Mouse (Mus musculus): ENCODE data around the gene Kiss1r.

The Kiss1r gene

DNA sequence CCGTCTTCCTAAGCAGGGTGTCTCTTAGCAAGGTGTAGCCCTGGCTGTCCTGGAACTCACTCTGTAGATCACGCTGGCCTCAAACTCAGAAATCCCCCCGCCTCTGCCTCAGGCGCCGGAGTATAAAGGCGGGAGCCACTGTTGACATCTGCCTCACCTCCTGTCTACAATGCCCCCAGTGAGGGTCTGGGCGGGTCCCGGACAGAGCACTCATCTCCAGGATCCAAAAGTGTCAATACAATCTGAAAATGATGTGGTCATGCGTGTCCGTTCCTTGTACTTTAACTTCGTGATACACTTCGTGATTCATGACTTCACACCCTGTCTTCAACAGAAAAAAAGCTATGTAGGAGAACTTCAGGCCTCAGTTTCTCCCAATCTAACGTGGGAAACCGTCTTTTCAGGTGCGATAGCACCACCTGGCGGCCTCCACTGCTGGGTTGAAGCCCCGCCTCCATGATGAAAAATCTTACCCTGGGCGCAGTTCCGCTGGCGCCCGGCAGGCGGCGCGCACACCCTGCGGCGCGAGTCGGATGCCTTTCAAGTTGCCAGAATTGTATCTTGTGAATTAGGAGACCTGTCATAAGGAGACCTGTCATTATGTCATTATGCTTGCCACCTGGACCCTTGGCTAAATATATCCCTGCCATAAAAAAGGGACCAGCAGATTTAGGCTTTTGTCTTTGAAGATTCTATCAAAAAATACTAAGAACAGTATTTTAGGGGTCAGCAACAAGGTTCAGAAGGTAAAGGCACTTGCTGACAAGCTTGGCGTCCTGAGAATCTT lies 8.4 kb downstream of the Kiss1r start:
- peak; percentile 96 for DNase-seq

DNA sequence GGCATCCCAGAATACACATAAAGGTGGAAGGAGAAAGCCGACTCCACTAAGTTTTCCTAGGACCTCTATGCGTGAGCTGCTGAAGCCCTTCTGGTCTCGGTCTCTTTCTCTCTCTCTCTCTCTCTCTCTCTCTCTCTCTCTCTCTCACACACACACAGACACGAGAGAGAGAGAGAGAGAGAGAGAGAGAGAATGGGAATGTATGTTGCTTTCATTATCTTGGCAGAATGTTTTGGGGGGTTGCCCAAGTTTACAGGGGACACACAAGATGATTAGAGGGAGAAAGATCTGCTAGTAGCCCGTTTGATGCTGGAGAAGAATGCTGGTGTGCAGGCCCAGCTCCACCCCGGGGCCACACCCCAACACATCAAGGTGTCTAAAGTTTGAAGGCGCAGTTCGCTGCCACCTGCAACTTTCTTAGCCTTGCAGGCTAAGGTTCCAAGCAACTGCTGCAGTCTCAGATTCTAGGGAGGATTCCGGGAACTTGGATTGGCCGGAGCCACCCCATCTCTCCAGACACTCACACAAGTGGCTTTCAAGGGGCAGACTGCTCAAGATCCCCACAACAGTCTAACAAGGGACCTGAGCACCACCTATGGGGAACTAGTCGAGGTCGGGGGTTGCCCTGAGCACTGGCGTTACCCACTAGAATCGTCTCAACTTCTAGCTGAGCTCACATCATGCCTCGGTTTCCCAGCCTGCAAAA lies 9.2 kb downstream of the Kiss1r start:
- no peak for DNase-seq

DNA sequence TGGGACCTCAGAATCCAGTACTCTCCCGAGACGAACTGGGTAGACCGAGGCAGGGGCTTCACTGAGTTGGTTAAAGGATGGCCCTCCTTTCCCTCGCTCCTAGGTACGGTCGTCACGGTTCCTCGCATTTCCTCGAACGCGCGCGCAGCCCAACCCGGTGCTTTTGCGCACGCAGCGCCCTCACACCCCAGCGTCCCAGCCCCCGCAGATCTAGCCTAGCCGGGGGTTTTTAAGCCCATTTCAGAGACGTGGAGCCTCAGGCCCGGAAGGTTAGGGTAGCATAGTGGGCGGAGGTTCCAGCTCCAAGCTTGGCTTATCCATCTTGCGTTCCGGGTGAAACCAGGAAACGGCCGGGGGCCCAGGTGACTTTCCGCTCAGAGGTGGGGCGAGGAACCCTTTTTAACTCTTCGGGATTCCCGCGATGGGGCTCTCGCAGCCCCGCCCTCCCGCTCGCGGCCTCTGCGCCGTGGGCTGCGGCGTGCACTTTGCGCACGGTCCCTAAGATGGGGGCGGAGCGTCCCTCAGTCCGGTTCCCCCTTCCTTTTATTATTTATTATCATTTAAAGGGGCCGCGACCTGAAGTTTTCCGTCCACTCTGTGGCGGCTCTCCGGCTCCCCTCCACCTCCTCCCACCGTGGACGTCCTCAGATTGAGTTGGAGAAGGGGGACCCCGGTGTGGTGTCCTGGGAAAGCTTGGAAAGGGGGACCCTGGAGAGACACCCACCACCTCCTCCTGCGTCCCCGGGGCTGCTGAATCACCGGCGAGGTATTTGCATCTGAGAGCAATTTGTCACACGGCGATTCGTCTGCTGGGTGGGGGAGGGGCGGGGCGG lies 9.9 kb downstream of the Kiss1r start, which contains the start of gene Arid3a:
TSS of gene Arid3a (plus strand) at position 553 of the 833 bp plus-strand sequence.
- peak; percentile 80 for DNase-seq

DNA sequence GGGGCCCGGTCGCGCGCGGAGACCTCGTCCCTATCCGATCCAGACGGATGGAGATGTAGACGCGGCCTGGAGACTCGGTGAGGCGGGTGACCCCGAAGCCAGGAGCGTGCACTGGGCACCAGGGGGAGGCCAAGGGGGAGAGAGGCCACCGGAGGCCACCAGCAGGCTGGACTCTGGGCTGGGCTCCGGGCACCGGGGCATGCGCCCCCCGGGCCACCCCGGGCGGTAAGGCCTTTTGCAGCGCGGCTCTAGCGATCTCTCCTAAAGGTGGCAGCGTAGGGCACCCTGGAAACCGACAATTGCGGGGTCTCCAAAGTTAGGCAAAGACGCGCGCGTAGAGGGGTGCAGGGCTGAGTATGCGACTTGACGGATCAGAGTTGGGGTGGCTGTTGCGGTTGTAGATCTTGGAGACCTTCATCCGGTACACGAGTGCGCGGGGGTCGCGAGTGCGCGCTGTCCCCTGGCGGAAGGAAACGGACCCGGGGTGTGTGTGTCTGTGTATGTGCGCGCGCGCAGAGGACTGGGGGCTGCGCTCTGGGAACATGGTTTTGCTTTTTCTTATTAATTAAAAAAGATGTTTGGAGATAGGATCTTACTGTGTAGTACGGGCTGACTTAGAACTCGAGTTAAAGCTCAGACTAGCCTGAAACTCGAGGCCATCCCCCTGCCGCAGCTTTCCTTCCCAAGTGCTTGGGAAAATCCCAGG lies 10.7 kb downstream of the Kiss1r start:
- DNase-seq, result peak; percentile 49

DNA sequence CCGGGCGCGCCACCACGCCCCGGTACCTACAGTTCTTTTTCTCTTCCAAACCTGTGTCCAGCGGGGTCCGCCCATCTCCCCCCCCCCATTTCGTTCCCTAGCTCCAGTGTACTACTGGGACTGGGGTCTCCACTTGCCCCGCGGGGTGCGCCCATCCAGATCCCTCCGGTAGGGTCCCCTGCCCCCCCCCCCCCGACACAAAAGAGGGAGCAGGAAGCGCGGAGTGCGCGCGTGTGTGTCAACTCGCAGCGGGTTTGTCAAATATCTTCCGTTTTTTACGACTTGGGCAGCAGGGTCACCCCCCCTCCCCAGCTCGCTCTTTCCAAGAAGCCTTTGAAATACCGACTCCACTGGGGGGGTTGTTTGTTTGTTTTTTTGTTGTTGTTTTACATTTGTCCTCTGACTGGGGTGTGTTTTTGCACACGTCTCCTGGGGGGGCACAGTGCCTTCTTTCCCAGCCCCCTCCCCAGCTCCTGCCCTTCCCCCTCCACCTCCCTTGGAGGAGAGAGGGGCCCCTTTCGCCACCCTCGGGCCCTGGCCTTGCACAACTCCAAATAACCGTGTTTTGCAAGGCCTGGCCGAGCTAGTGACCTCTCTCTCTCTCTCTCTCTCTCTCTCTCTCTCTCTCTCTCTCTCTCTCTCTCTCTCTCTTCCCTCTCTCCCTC lies 11.4 kb downstream of the Kiss1r start:
- no peak for DNase-seq

DNA sequence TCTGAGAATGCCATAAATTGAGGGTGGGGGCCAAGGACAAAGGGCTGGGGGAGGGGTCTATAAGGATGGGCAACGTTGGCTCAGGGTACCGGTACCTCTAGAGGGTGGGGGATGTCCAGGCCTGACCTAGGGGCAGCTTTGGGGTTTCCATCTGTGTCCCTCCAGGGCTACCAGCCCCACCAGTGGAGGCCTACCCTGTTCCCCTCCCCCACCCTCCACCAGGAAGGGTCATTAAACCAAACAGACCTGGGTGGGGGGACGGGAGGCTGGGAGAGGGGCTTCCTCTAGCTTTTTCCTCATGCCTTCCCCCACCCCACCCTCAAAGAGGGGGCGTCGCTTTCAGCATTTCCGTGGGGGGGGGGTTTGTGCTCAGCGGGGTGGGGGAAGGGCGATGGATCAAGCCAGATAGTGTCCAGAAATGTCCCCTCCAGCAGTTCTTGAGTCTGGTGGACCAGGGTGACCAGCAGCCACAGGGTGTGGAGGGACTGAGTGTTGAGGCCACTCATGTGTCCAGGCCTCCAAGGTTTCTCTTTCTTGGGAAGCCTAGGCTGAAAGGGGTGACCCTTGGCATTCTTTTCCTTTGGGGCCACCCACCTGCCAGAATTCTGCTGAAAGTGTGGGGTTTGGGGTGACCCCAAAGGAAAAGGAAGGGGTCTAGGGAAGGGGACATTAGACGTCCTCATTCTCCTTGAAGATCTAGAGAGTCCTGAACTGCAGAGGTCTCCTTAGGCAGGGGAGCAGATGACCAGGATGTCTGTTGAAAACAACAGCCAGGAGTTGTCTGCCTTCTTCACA lies 12.3 kb downstream of the Kiss1r start:
- DNase-seq, result no peak

DNA sequence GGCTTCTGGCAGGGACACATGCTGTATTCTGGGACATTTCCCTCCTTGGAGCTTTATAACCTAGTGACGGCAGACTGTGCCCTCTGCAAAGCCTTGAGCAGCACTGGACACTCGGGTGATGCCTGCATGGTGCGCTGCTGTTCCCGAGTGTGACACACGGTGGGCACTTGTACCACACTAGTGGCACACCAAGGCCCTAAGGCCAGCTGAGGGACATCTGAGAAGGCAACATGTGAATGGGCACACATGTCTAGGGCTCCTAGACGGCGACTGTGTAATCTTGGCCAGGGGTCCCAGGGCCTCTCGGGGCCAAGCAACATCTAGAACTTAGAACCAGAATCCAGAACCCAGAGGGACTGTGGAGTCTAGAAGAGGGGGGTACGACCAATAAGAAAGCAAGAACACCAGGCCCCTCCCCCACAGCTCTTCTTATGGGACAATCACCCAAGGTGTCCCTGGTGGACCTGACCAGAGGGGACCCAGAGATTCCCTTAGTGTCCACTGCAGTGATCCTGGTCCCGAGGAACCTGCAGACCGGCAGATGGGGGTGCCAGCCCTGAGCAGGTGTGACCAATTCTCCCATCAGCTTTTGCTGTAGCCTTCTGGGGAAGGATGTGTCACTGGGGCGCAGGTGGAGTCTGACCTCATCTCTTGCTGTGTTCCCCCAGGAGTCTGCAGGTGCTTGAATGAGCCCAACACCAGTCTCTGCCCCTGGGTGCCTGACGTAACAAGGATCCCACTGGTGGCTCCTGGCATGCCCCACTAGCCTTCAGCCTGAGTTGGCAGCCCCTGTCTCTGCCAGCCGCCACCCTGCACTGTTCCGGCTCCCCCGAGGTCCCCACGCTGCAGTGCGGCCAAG lies 13.4 kb downstream of the Kiss1r start:
- DNase-seq, result no peak

DNA sequence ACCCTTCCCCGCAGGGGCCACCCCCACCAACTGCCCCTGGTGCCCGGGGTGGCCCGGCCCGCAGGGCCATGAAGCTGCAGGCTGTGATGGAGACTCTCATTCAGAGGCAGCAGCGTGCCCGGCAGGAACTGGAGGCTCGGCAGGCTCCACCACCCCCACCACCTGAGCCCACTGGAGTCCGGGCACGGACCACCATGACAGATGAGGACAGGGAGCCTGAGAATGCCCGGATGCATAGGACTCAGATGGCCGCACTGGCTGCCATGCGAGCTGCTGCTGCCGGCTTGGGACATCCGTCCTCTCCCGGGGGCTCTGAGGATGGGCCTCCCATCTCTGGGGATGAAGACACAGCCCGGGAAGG lies 14.0 kb downstream of the Kiss1r start:
- DNase-seq, result no peak

DNA sequence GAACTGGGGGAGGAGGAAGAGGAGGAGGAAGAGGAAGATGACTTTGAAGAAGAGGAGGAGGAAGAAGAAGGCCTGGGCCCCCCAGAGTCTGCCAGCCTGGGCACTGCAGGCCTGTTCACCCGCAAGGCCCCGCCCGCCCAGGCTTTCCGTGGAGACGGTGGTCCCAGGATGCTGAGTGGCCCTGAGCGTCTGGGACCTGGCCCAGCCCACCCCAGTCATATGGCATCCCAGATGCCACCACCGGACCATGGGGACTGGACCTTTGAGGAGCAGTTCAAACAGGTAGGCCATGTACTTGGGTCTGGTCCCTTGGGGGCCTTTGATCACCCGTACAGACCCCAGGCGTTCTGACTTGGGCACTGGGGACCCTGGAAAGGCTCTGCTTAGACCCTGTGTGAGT lies 15.0 kb downstream of the Kiss1r start:
- no peak for DNase-seq

DNA sequence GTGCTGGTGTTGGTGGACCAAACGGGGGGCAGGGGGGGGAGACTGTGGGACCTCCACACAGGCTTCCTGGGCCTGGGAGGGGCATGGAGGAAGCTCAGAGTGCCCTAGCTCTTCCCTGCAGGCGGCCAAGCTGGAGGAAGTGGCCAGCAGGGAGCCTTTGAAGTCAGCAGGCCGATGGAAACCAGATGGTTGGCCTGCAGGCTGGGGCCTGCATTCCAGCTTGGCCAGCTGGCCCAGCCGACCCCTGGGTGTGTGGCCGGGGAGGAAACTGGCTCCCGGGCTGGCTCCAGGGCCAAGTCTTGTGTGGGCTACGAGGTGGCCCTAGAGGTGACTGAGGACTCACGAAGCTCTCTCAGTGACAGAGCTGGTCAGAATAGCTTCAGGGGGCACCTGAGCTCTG lies 16.0 kb downstream of the Kiss1r start:
- peak; percentile 54 for DNase-seq

DNA sequence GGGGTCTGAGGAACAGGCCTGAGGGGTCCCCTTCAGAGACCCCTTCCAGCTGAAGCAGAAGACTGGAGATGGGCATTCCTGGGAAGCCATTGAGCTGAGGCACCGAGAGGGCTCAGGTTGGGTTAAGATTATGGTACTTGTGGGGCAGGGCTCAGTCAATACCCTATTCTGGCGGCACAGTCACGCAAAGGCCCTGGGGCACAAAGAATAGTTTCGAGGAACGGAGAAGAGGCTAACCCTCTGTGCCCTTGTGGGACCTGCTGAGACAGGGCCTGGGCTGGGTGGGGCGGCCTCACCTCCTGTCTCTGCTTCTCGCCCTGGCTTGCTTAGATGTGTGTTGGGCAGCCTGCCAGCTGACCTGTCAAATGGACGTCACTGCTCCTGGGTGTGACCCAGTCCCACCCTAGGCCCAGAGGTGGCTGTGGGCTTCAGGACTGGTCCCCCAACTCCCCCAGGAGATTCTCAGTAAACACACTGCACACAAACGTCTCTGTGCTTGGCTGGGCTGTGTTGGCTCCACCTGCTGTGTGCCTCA lies 16.4 kb downstream of the Kiss1r start:
- DNase-seq, result no peak

DNA sequence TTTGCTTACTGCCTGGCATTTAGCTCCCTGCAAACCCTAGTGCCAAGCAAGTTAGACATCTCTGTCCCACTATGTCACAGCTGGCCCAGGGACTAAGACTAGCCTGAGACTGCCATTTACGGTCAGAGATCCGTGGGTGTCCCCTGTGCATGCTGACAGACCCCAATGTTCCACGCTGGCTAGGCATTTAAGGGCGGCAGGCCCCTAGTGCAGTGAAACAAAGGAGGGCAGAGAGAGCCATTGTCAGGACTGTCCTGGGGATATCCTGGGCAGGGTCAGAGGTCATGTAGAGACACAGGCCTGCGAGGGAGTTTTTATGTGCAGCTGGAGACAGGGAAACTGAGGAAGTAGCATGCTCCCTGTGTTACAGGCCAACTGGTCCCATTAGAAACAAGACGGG lies 17.1 kb downstream of the Kiss1r start:
- no peak for DNase-seq

DNA sequence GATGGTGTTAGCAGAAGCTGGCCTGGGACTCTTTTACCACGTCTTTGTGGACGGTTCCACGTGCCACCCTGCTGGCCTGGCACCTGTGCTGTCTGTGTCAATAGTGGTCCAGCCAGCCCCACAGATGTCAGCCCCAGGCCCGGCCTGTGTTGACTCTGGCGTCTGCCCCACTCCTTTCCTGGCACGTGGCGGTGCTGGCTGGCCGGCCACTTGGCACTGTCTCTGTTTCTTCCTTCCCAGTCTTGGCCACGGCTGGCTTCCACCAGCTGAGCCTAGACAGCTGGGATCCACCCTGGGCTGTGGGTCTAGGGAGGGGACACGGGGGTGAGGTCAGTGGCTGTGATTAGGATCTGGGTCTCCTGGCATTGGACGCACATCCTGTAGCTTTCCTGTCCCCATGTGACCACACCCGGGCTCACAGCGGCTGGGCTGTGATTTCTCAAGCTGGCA lies 17.5 kb downstream of the Kiss1r start:
- peak; percentile 70 for DNase-seq

DNA sequence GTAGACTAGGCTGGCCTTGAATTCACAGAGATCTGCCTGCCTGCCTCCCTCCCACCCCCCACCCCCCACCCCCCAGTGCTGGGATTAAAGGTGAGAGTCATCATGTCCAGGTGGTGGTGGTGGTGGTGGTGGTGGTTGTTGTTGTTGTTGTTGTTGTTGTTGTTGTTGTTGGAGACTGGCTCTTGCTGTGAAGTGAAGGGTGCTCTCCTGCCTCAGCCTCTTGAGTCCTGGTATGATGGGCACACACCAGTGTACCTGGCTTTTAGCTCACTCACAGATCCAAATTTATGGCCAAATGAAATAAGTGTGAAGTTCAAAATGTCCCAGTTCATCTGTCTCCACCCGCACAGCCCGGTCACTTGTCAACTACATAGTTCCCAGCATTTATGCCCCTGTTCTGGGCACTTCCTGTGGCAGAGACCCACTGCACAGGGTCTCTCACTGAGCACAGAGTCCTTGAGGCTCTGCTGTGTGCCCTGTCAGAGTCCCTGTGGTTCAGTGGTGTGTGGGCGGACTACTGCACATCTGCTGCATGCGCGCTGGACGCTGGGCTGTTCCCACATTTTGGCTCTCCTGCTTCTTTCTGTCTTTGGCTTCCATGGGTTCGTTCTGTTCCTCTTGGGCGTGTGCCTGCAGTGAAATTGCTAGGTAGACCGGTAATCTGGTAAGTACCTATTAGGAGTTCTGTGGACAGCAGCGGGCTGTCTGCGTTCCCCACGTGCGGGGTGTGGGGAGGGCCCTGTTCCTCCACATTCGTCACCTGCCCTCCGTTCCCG lies 18.2 kb downstream of the Kiss1r start:
- no peak for DNase-seq

DNA sequence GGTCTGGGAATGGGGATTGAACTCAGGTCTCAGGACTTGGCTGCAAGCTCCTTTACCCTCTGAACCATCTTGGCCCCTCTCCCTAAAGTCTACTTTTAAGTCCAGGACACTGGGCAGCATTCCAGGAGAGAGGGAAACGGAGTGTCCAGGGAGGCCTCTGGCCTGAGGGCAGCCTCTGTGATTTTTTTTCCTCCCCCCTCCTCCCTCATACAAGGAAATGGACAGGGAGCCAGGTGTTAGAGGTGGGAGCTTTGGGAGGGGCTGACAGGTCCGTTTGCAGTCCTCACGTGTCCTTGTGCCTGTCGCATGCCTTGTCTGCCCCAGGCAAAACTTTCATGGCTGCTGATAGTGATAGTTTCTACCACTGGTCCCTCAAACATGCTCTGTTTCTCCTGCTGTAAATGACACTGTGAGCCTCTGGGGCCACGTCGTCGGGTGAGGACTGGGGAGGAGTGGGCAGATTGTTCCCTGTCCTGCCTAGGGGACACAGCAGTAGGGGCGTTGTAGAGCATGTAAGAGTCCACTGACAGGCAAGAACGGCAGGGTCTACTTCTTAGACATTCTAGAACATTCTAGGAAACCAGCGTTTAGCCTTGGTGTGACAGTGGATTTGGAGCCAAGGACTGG lies 19.6 kb downstream of the Kiss1r start:
- no peak for DNase-seq

DNA sequence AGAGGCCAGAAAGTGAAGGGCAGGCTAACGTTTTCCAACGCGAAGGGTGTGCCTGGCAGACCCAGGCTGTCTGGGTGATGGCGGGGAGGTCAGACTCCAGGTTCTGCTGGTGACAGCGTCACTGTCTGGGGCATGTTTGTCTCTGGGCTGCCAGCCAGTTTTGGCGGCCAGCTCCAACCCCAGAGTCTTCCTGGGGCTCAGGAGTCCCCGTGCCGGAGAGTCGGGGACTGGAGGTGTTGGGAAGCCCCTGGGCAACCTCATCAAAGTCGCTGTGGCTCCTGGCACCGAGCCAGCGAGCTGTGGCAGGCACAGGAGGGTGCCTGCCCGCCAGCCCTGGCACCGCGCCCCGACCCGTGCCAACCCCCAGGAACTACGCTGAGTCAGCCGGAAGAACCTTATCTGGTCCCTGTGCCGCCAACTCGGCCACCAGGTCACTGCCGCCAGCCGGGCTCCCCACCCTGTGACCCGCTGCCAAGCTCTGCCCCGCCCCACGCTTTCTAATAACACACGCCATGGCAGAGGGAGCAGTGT lies 20.2 kb downstream of the Kiss1r start:
- DNase-seq, result peak; percentile 59

DNA sequence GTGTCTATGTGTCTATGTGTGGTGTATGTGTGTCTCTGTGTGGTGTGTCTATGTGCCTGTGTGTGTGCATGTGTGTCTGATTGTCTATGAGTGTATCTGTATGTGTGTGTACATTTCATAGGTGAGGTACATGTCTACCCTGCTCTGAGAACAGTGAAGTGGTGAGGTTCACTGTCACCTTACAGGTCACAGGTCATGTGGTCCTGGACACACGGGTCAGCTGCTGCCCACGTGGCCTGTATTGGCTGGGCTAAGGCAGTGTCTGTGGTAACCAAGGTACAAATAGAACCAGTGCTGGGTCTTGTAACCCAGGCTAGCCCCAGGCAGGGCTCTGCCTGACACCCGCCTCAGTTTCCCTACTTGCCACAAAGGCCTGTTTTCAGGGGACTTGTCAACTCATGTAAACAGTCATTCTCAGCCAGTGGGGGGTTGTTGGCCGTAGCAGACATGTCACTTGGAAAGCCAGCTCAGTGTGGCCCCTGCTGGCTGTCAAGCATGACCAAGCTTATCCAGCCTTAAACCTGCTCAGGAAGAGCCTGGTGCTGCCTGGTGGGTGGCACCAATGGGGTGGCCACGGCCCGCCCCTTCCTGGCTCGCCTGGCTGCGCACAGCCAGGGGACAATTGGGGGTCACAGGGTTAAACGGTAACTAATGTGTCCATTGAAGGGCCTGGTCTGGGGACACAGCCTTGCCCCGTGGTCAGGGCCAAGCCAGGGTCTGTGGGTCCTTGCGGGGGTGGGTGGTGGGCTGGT lies 21.2 kb downstream of the Kiss1r start:
- DNase-seq, result no peak

DNA sequence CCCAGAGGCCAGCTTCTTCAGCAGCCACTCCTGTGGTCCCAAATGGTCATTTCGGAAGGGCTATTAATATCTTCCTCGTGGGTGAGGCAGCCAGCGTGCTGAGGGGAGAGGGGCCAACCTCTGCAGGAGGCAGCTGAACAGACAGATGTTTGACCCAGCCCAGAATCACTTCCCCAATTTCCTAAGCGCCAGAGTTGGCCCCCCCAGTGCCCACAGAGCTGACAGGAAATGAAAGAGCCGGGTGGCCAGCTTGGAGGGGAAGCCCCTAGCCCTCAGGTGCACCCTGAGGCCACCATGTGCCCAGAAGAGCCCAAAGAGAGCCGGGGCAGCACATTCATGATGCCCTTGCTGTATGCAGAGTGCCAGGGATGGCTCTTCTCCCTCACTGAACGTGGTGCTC lies 24.0 kb downstream of the Kiss1r start:
- DNase-seq, result no peak
